Mouse (Mus musculus): Measurements from ENCODE around the gene Ear10.
A peak's percentile ranks its signal among the peaks of the same experiment; 100 is the strongest.
"Not testable (repeated sequence)": the region's sequence is repeated elsewhere in the genome, so short reads cannot be mapped to it uniquely, and the experiment has no call there.

The Ear10 gene

DNA sequence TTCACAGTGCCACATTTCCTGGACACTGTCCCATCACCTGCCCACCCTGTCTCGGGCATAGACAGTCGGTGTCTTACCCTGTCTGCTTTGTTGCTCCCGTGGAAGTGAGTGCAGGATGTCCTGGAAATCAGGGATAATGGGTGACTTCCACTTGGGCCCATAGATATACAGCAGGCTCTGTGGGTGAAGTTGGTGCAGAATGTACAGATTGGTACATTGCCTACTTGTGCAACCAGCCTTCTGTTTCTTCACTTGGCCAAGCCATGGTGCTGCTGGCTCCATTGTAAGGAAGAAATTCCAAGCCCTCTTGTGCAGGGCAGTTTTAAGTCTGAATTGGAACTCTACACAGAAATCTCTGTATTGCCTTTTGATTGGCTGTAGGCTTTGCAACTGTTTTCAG lies at the start of gene Ear10:
Gene Ear10 (minus strand): TSS at position 101 of the 400 bp plus-strand sequence.
- not testable (repeated sequence) for DNase-seq (ENCODE audit: low spot score)

DNA sequence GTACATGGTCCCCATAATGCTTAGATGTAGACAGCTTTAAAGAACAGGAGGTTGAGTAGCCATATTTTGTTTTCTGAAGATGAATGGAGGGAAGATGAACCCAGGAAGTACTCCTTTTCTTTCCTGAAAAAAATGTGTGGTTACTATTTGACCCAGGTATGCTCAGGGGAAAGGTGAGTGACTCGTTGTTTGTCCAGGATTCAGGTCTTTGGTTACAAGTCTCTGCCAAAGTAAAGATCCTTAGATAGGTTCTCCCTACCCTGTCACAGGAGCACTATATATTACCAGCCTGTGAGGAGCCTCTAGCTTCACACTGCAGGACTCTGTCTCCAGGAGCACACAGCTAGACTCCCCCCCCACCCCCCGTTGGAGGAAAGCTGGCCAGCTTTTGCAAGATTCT lies 33.4 kb upstream of the Ear10 start, which contains the start of gene Ang5:
Gene Ang5 (plus strand): TSS at position 301 of the 400 bp plus-strand sequence.
- DNase-seq (ENCODE audit: low spot score), result not testable (repeated sequence)

DNA sequence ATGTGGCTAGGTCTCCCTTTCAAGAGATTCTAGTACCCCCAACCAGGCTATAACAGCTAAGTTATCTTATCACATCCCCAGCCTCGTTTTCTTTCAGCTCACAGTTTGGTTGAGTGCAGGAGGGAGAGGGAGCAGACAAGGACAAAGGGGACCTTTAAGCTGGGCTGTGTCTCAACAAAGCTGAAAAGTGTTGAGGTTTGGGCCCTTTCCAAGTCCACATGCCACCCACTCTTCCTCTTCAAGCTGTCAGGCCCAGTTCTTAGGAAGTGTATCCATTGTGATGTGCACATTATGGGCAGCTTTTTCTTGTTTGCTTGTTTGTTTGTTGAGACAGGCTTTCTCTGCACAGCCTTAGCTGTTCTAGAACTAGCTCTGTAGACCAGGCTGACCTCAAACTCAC lies 31.7 kb upstream of the Ear10 start:
- DNase-seq (ENCODE audit: low spot score), result not testable (repeated sequence)

DNA sequence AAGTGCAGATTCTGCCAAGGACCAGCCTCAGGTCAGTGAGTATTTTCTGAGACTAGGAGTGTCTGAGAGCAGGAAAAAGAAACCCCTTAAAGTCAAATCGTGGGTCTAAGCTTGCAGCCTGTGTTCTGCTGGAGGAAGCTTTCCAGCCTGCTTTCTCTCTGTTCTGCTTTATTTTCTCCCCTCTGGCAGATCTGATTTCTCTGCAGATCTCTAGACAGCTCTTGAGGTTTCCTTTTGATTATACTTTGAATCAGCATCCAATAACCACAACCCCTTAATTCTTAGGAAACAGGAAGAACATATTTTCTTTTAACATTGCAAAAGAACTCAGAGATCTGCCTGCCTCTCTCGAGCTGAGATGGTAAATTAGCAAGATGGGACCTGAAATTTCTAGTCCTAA lies 30.0 kb upstream of the Ear10 start:
- not testable (repeated sequence) for DNase-seq (ENCODE audit: low spot score)

DNA sequence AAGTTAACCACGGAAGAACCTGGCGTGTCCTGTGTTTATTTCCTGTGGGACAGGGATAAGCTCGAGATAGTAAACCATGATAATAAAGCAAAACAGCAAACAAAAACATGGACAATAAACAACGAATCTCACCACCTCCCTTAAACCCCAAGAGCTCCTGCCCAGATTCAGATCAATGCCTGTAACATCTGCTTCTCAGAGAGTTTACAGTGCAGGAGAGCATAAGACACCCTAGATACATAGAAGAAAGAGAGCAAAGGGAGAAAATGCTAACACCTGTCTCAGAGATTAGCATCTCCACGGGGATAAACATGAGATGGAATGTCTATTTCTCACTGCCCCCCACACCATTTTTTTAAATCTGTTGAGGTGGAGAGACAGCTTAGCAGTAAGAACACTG lies 10.0 kb upstream of the Ear10 start:
- not testable (repeated sequence) for DNase-seq (ENCODE audit: low spot score)

DNA sequence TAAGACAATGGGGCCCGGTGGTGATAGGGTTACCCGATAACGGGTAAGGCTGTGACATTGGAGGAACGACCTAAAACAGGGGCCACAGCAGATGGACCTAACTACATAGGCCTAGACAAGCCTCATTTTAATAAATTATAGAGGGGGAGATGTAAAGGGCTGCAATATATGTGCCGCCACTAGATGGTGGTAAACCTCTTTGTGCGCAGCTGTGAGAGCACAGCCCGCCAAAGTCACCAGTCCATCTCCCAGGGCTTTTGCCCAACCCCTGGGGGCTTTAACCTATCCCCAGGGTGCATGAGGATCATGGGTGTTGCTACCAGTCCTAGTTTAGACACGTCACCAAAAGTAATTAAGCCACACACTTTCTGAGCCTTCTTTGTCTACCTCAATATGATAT lies 9.6 kb upstream of the Ear10 start:
- DNase-seq (ENCODE audit: low spot score), result peak; percentile 2

DNA sequence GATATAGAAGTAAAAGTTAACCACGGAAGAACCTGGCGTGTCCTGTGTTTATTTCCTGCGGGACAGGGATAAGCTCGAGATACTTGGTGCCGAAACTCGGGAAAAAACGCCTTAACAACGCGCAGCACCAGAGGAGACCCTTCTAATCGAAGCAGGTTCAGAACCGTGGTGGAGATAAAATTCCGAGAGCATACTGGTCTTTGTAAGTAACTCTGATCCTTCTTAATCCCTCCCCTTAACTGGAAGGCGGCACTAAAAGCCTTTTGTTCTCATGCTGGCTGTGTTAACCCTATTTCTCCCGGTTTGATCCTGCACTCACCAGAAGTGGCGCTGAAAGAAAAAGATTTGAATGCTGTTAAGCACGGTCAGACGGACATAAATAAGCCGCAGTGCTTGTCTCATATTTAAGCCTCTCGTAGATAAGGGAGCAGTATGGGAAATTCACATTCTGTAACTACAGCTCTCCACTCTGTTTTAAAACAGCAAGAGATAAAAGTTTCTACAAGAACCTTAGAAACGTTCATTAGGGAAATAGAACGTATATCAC lies 2.1 kb upstream of the Ear10 start:
- not testable (repeated sequence) for DNase-seq (ENCODE audit: low spot score)

DNA sequence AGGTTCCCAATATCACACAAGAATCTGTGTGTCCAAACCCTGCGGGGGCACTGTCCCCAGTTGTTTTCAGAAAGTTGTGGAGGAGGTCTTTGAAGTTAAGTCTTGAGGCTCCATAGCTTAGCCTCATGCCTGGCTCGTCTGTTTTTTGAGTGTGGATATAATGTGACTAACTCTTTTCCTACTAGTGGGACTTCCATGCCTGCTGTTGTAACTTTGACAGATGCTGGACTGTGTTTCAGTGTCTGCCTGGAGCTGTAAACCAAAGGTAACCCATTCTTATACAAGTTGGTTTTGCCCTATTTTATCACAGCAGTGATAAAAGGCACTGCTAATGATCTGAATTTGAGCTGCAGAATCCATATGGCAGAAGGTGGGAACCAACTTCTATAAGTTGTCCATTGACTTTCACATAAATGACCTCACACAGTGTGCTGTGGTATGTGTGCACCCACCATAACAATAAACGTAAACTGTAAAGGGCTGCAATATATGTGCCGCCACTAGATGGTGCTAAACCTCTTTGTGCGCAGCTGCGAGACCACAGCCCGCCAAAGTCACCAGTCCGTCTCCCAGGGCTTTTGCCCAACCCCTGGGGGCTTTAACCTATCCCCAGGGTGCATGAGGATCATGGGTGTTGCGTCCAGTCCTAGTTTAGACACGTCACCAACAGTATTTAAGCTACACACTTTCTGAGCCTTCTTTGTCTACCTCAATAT lies 1.5 kb upstream of the Ear10 start, which contains the start of gene Gm8113:
Gene Gm8113 (plus strand): TSS at position 703 of the 716 bp plus-strand sequence.
- DNase-seq (ENCODE audit: low spot score), result peak; percentile 45

DNA sequence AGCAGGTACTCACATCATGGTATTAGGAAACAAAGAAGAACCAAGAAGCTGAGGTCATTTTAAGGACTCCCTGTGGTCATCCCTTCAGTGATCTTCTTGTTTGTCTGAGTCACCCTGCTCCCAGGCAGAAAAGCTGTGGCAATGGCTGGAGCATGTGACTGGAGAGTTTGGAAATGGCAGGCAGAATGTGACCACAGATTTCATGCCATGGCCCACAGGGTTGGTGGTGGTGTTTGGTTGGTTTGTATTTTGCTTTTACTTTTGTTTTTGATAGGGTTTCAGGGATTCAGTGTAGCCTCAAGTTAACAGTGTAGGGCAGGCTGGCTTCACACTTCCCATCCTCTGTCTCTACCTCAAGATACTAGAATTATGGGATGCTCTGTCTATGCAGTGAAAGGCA lies 5.1 kb downstream of the Ear10 start:
- peak; percentile 5 for DNase-seq (ENCODE audit: low spot score)

DNA sequence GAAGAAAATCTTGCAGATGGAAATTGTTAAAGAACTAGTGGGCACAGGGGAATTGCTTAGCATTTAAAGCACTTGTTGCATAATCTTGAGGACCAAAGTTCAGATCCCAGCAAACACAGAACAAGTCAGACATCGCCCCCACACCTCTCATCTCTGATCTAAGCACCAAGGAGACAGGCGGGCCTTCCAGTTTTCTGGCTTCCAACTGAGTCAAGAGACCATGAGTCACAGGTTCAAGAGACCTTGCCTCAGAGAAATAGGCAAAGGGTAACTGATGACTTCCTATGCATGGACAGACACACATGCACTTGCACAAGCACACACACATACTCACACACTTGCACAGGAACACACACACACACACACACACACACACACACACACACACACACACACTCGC lies 24.8 kb downstream of the Ear10 start:
- DNase-seq (ENCODE audit: low spot score), result not testable (repeated sequence)

DNA sequence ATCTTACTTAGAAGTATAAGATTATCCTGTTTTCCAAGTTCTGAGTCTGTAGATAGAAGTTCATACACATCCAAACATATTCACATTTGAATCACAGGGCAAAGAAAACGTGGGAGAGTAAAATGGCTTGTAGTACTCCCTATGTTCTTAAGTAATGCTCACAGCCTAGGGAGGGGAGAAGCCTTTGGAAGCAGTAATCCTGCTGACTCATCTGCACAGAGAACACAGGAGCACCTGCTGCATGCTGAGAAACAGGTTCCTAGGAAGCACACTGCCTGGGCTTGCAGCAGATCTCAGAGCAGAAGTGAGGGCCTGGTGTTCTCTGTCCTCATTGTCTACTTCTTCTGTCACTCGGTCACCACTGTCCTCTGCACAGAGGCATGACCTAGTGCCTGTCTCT lies 28.0 kb downstream of the Ear10 start:
- not testable (repeated sequence) for DNase-seq (ENCODE audit: low spot score)

DNA sequence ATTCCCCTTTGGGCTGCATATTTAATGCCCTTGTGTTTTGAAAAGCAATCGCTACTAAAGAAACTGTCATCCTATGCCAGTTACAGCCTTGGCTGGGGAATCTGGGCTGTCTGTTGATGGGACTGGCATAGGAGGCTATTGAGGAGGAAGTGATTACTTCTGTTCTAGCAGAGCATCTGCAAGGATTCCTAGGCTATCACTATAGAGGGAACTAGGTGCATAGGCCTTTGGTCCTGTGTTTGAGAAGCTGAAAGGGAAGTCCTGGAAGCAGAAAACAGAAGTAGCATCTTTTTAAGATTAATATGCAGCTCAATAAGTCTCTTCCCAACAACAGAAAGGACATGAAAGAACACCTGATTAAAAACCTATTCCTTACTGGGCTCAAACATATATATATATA lies 32.1 kb downstream of the Ear10 start:
- DNase-seq (ENCODE audit: low spot score), result not testable (repeated sequence)

DNA sequence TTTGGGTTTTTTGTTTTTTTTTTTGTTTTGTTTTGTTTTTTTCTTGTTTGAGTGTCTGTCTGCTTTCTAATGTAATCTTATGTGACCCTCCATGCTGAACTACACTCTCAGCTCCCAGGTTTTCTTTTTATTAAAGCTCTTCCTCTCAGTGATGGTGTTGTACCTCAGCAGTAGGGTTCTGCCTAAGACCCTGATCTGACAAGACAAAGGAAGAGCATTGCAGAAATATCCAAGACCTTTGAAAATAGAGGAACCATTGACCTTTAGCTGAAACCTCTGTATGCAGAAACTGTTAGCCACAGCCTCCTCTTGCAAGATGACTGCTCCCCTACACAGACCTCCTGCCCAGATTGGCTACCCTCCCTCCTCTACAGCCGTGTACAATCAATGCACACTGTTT lies 37.1 kb downstream of the Ear10 start:
- DNase-seq (ENCODE audit: low spot score), result not testable (repeated sequence)

DNA sequence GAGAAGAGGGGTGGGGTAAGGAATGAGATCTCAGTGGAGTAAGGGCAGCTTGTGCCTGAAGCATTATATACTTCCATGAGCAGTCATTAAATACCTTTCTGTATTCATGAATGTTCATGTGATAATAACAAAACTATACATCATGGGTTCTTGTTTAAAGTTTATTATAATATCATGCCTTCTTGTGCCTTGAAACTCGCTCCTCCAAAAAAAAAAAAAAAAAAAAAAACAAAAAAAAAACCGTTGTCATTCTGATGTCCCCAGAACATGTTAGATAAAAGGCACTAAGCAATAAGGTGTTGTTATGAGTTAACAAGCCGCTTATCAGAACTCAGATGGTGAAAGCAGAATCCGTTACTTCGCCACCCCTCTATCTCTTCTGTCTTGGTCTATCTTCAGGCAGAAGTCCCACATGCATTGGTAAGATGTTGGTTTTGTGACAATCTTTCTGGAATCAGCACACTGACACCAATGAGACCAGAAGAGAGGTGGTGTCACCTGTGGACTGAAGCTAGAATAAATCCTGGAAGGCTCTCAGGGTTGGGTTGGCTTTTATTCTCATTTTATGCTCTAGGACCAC lies 43.3 kb downstream of the Ear10 start:
- DNase-seq (ENCODE audit: low spot score), result not testable (repeated sequence)

DNA sequence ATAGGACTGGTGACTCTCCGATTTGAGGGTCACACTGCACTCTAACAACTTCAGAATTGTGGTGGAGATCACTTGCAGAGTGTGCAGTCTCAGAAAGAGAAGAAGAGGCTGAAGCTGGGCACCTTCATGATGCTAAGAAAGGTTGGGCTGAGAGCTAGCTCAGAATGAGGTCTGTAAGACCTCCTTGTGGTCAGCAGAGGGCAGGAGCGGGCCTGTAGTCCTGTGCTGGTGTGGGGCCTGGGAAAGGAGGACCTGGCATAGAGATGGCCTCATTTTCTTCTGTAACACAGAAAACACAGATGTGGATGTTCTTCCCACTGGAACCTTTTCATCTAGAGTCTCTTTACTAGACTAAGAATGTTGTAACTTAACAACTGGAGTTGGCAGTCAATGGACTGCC lies 45.6 kb downstream of the Ear10 start:
- not testable (repeated sequence) for DNase-seq (ENCODE audit: low spot score)

DNA sequence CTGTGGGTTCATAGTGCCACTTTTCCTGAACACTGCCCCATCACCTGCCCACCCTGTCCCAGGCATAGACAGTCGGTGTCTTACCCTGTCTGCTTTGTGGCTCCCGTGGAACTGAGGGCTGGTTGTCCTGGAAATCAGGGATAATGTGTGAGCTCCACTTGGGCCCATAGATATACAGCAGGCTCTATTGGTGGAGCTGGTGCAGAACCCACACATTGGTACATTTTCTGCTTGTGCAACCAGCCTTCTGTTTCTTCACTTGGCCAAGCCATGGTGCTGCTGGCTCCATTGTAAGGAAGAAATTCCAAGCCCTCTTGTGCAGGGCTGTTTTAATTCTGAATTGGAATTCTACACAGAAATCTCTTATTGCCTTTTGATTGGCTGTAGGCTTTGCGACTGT lies 47.9 kb downstream of the Ear10 start, which contains the start of gene Ear1:
Gene Ear1 (minus strand): TSS at position 101 of the 400 bp plus-strand sequence.
- not testable (repeated sequence) for DNase-seq (ENCODE audit: low spot score)

DNA sequence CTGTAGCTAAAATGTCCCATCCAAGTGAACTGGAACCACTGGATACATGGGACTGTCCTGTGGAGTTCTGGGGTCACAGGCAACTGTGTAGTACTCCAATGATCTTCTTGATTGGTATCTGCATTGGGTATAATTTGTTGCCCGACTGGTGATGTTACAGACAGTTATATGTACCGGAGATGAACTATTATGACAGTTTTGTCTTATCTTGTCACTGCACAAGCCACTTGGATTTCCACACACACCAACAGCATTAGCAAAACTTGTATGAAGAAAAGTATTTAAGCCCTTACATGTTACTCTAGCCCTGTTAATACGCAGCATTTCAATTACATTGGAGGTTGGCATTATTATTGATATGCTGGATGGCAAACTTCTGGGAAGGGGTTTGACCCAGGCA lies 48.5 kb downstream of the Ear10 start:
- DNase-seq (ENCODE audit: low spot score), result not testable (repeated sequence)
